Mouse (Mus musculus): ENCODE results near the gene Sult1a1.

Sult1a1 gene

GRCm38 (mm10) chr7:126624774-126625173, 51.5 kb downstream of the Sult1a1 start:
- DNase-seq (ENCODE audit: low read depth, low spot score), result no peak

GRCm38 (mm10) chr7:126623381-126623780, 52.9 kb downstream of the Sult1a1 start:
- DNase-seq (ENCODE audit: low read depth, low spot score), result no peak
